Mouse (Mus musculus) liver, adult (tissue): ENCODE data around the gene Bcl6b.

Source experiments
- GATA4 ChIP-seq: IDR thresholded peaks from 2 replicates; pipeline ENCODE4 v1.6.1; 2014; ENCODE audit warnings: mild to moderate bottlenecking, low read length; ENCODE audit not compliant: insufficient replicate concordance

Gene Bcl6b

GRCm38 (mm10) chr11:70210681-70211080 lies 18.9 kb downstream of the Bcl6b start:
- no peak for TF ChIP-seq GATA4

- TF ChIP-seq GATA4, result no peak
Observed at GRCm38 (mm10) chr11:70208778-70209388, 20.7 kb downstream of the Bcl6b start.

- TF ChIP-seq GATA4, result peak; percentile 72; the same call in 1 of the 2 replicates
Observed at GRCm38 (mm10) chr11:70207283-70207682, 22.3 kb downstream of the Bcl6b start.

GRCm38 (mm10) chr11:70206801-70207200 lies 22.8 kb downstream of the Bcl6b start:
- no peak for TF ChIP-seq GATA4

GRCm38 (mm10) chr11:70201691-70202090 lies 27.9 kb downstream of the Bcl6b start:
- no peak for TF ChIP-seq GATA4

GRCm38 (mm10) chr11:70200036-70200608 lies 29.5 kb downstream of the Bcl6b start:
- TF ChIP-seq GATA4, result no peak

GRCm38 (mm10) chr11:70199107-70199506 lies 30.5 kb downstream of the Bcl6b start:
- no peak for TF ChIP-seq GATA4

GRCm38 (mm10) chr11:70198332-70198731 lies 31.3 kb downstream of the Bcl6b start:
- no peak for TF ChIP-seq GATA4

- no peak for TF ChIP-seq GATA4
Observed at GRCm38 (mm10) chr11:70193354-70194285, 36.0 kb downstream of the Bcl6b start.

- no peak for TF ChIP-seq GATA4
Observed at GRCm38 (mm10) chr11:70192157-70192556, 37.4 kb downstream of the Bcl6b start.

- TF ChIP-seq GATA4, result no peak
Observed at GRCm38 (mm10) chr11:70191188-70191587, 38.4 kb downstream of the Bcl6b start.

- TF ChIP-seq GATA4, result no peak
Observed at GRCm38 (mm10) chr11:70189319-70190134, 40.1 kb downstream of the Bcl6b start.

GRCm38 (mm10) chr11:70185120-70185519 lies 44.5 kb downstream of the Bcl6b start:
- TF ChIP-seq GATA4, result no peak

- TF ChIP-seq GATA4, result no peak
Observed at GRCm38 (mm10) chr11:70180496-70180895, 49.1 kb downstream of the Bcl6b start.

- TF ChIP-seq GATA4, result no peak
Observed at GRCm38 (mm10) chr11:70179401-70179800, 50.2 kb downstream of the Bcl6b start.

- TF ChIP-seq GATA4, result no peak
Observed at GRCm38 (mm10) chr11:70178756-70179155, 50.8 kb downstream of the Bcl6b start.

- TF ChIP-seq GATA4, result no peak
Observed at GRCm38 (mm10) chr11:70178311-70178710, 51.3 kb downstream of the Bcl6b start.
